Mouse (Mus musculus) spleen, postnatal 10 days (tissue): Measurements from ENCODE around the gene Wfdc5.

Source experiments
- DNase-seq, 2 experiments: peaks; one replicate each; pipeline ENCODE4 v3.0.0; 2021 to 2022; ENCODE audit warnings: low spot score in 2 of 2

The Wfdc5 gene

GRCm38 (mm10) chr2:164174649-164175395 lies 7.7 kb downstream of the Wfdc5 start:
- no peak for DNase-seq

- DNase-seq, result no peak
These were observed 9.1 kb downstream of the Wfdc5 start for GRCm38 (mm10) chr2:164173394-164173793.

DNA sequence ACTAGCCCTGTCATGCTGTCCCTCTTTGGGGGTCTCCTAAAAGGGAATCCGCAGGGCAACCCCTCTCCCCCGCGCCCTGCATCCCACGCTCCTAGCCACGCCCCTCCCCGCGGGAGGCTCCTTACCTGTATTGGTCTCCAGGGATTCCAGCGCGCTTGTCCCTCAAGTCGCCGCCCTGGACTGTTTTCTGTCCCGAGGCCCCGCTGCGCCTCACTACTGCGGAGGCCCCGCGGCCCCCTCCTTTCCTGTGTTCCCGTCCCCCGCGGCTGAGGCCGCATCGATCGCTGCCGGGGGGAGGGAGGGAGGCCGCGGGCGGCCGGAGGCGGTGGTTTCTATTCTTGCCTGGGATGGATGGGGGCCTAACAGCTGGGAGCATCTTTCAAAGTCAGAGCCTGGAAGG lies 11.6 kb downstream of the Wfdc5 start, which contains the start of gene Kcns1:
Gene Kcns1 (minus strand): TSS at position 212 of the 400 bp plus-strand sequence.
- no peak for DNase-seq

GRCm38 (mm10) chr2:164170326-164170725 lies 12.2 kb downstream of the Wfdc5 start:
- no peak for DNase-seq

DNA sequence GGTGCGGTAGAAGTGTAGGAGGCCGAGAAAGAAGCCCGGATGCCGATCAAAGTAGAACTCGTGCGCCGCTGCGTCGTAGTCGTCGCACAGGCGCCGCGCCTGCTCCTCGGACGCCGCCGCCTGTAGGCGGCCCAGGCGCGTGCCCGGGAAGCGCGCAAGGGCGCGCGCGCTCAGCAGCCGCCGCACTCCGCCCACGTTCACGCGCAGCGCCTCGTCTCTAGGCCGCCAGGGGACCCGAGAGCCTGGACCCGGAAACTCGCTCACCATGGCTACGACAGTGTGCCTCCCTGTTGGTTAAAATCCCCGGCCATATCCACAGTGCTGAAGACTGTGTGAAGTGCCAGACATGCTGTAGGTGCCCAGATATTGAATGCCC lies 14.0 kb downstream of the Wfdc5 start:
- peak in 1 of 2 experiments; percentile 26 for DNase-seq

DNA sequence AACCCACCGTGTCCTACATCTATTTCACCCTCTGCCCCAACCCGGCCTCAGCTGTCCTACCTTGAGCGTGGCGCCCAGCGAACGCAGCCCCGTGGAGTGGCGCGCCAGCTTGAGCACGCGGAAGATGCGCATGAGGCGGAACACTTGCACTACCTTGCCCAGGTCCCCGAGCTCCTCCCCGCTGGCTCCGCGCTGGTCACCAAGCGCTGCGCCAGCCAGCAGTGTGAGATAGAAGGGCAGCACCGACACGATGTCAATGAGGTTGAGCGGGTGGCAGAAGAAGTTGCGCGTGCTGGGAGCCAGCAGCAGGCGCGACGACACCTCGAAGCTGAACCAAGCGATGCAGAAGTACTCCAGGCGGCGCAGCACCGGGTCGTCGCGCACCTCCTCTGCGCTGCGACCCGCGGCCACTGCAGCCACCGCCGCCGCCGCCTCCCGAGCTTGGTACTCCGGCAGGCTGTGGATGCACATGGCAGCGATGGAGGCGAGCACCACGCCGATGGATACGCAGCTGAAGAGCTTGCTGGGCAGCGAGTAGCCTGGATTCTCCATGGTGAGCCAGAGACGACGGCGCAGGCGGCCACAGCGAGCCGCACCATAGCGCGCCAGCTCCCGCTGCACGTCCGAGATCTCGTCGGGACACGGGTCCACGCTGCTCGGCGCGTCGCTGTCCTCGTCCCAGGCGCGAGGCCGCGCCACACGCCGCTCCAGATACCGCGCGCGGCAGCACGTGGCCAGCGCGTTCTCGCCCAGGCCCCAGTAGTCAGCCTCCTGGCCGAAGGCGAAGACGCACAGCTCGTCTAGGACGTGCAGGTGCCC lies 14.6 kb downstream of the Wfdc5 start:
- no peak for DNase-seq

- DNase-seq, result no peak
These were observed 17.6 kb downstream of the Wfdc5 start for GRCm38 (mm10) chr2:164164941-164165340.

GRCm38 (mm10) chr2:164161515-164162055 lies 21.0 kb downstream of the Wfdc5 start:
- DNase-seq, result no peak

- no peak for DNase-seq
These were observed 23.7 kb downstream of the Wfdc5 start for GRCm38 (mm10) chr2:164158838-164159237.

GRCm38 (mm10) chr2:164156158-164156557 lies 26.4 kb downstream of the Wfdc5 start:
- DNase-seq, result no peak

DNA sequence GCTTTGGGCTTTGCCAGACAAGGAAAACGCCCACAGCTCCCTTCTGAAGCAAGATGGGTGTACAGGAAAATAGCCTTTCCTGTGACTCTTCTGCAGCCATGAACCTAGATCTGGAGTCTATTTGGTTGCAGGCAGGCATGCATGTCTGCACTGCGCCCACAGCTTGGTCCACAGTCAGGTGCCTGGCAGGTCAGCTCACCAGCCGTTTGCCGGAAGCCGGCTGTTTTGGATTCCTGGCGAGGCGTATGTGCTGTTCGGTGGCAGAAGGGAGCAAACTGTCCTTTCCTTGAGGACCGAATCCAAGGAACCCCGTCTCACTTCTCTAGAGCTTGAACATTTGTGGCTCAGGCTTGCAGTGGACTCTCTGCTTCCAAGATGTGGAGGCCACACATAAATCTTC lies 28.5 kb downstream of the Wfdc5 start:
- no peak for DNase-seq

- no peak for DNase-seq
These were observed 30.2 kb downstream of the Wfdc5 start for GRCm38 (mm10) chr2:164152341-164152740.

DNA sequence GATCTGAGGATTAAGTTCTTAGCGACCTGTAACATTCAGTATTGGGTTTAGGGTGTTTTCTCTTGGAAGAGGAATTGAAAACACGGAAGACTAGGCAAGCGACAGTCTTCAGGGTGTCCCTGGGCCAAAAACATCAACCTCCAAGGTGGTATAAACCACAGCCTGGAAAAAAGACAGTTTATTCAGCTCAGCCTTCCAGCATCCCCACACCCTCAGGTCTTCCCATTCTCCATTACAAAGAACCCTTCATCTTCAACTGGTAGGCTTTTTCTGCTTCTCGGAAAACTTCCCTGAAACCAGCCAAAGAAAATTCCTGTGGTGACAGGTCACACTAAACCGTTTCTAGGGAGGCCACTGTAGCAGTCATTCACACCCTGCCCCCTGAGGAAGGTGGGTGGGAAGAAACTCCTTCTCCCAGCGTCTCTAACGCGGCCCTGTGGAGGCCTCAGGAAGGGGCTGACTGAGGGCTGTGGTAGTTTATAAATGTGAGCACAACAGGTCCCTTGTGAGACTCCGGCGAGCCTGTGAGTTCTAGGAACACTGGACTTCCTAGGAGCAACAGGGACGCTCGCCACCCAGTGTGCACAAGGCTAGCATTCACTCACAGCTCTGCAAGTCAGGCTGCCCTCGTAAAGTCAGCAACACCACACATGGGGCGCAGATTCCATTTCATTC lies 32.3 kb downstream of the Wfdc5 start:
- DNase-seq, result no peak

DNA sequence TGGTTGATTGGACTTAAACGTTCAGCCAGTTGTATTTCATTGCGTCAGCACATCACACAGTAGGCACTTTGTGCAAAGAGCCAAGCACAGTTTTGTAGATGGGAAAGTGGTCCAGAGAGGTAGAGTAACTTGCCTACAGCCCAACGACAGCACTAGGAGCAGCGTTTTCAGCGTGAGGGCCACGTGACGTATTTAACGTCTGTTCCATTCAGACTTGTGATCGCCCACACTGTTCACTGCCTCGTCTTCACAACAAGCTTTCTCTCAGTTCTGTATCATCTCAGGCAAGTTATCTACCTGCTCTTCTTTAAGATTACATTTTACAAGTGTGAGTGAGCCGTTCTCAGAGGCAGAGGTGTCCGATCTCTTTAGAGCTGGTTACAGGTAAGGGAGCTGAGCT lies 36.0 kb downstream of the Wfdc5 start:
- DNase-seq, result no peak

DNA sequence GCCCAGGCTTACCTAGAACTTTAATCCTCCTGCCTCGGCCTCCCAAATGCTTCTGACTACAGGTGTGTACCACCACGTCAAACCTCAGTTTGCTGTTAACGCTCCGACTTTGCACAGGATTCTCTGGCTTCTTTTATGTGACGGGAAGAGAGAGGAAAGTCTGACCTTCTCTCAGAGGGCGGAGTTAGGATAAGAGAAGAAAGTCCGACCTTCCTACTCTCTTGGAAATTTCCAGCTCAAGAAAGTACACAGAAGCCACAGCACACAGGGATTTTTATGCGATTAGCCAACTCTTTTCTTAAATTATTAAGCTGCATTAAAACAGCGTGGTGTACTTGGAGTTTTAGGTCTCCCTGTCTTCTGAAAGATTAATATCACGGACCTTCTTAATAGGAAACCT lies 38.0 kb downstream of the Wfdc5 start:
- no peak for DNase-seq

- no peak for DNase-seq
These were observed 38.5 kb downstream of the Wfdc5 start for GRCm38 (mm10) chr2:164144025-164144424.

- no peak for DNase-seq
These were observed 40.5 kb downstream of the Wfdc5 start for GRCm38 (mm10) chr2:164142021-164142420.

DNA sequence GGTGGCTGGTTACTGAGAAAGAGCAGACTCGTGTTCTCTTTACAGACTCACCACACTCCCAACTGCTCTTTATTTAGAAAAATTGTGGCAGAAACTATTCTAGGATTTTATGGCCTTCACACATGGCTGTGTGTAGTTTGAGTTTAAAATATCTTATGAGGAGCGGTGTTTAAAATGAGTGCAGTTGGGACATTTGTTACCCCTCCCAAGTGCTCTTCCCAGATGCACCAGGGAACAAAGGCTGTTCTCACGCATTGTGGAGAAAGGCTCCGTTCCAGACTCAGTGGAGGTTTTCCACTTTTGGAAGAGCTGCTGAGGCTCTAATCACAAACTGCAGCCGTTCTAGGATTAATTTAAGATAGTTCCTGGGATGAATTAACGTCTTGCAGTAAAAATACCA lies 44.8 kb downstream of the Wfdc5 start:
- no peak for DNase-seq

DNA sequence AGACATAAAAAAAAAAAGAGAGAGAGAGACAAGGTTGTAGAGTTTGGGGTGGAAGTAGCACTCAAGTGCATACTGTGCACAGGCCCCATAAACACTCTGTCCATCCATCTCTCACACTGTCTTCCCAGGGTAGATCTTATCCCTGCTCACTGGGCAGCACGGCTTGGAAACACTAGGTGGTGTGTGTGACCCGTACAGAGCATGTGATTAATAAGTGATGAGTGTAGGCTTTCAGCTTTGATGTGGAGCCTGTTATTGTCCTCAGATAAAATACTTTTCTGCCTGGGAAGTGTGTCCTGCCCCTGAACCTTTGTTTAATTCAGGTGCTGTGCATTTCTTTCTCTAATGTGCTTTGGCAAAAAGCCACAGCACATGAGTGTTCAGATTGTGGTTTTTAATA lies 46.1 kb downstream of the Wfdc5 start:
- DNase-seq, result no peak

- no peak for DNase-seq
These were observed 47.2 kb downstream of the Wfdc5 start for GRCm38 (mm10) chr2:164135367-164135766.

DNA sequence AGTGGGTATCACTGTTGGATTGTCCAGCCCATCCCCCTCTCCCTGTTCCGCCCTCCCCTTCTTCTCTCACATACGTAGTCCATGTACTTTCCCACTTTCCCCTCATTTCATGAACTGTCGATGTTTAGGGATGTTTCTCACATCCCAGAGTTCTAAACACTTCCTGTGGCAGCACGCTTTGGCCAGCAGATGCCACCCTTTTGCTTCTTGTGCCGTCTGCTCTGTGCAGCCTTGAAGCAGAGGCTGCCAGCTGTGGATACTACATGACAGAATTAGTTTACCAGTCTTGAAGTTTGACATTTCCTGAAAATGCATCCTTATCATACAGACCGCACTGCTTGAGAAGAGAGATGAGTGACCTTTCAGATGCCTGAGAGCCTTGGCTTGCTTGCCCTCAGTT lies 48.0 kb downstream of the Wfdc5 start:
- DNase-seq, result no peak

DNA sequence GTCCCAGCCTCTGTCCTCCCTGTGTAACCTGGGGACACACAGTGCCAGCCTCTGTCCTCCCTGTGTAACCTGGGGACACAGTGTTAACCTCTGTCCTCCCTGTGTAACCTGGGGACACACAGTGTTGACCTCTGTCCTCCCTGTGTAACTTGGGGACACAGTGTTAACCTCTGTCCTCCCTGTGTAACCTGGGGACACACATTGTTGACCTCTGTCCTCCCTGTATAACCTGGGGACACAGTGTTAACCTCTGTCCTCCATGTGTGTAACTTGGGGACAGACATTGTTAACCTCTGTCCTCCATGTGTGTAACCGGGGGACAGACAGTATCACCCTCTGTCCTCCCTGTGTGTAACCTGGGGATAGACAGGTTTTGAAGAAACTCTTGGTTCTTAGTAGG lies 51.0 kb downstream of the Wfdc5 start:
- no peak for DNase-seq
